Mouse (Mus musculus) left cerebral cortex, adult 8-10 months (tissue): ENCODE measurements at regions not wholly inside any gene's neighbourhood (a gene's known extent, or its start where the extent isn't known, plus 50 kb on each side); places are given as distances from the start of the nearest gene placed in this dataset.

Experiments
- DNase-seq, 2 experiments: peaks; one replicate each; pipeline ENCODE4 v3.0.0; 2022; ENCODE audit warnings: low spot score in 2 of 2

DNA sequence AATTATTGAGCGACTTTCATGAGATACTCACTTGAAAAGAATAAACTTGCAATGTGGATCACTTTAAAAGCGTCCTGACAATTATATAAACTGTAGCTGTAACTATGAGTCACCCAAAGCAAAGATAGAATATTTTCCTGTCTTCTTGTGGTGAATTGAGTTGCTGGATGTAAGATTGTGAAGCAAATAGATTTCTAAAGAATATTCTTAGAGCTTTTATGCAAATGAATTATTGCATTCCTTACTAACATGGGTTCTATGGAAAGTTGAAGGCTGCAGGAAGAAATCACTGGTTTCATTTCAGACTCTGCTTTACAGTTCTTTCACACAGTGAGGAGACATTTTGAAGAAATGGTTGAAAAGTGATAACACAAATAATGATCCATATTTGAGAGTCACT, 656.8 kb downstream of the Htr1a start:
- no peak for DNase-seq

DNA sequence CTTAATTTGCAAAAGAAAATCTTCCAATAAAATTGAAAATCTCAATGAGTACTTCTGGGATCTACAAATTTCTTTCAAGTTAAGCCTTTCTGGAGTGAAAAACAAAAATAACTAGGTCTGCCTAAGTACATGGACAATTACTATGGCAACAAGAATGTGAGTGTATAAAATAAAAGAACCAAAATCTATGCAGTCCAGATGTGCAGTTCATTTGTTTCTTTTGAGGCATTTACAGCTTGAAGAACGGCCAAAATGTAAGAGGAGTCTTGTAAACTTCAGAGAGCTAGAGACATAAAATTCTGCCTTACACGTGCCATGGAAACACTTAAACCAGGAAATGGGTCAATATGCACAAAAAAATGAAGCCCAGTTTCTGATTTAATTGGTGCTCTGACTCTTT, 698.7 kb downstream of the Htr1a start:
- DNase-seq = no peak

DNA sequence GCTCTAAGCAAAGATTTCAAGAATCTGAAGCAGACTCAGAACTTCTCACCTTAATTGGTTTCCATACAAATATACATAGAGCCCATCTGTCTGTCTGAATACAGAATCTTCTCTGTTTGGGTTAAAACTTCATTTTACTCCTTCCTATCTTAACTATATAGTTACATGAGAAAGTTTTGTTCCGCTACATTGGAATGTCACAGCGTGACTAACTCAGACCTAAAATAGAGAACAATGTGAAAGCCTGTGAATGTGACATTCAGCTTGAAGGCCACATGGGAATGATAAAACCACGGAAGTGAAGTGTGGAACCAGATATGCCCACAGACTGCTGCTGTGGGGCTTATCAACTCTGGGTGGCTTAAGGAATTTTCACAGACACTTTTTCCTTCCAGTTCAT, 722.9 kb downstream of the Htr1a start:
- peak in 1 of 2 experiments; percentile 14 for DNase-seq

DNA sequence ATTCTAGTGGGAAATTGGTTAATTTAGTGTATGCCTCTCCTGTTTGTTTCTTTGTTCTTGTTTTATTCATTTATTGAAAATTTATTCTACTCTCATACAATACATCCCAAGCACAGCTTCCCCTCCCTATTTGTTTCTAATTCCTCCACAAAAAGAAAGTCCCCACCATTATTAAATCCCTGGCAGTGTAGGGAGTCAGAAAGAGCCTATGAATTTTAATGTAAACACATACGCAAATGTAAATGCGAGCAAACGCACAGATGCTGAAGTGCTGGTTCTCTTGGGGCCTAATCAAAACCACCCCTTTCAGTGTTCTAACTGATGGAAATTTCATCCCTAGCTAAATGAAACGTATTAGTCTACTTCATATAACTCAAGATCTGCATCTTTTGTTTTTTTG, 729.9 kb downstream of the Htr1a start:
- no peak for DNase-seq

DNA sequence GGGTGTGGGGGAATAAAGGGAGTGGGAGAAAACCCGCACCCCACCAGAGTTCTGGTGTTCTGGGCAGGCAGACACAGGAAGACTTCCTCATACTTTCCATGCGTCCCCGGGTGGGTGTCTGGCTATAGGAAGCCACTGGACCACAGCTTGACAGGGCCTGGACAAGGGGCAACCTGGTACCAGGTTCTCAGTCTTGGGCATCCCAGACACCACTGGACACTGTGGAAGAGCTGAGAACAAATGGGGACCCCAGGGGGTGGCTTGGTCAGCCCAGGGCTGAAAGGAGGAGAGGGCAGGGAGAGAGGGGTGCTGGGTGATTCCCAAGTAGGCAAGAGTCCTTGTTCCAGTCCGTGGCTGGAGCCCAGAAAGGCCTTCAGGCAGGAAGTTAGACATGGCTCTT, 730.9 kb downstream of the Htr1a start:
- DNase-seq = no peak

DNA sequence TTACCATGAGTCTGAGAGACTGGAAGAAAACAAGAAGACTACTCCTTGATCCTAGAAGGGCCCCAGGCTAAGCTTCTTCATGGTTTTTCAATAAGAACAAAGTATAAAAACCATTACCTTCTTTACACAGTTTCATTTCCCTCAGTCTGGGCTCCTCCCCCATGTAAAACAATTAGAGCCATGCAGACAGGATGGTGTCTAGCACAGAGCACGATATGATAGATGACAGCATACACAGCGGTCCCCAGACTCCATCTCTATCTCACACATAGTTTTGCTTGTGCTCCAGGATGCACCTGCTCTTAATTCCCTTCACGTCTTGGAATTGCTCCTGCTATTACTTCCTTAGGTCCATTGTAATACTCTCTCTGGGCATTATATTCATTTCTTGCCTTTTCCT, 737.3 kb downstream of the Htr1a start:
- no peak for DNase-seq
